Mouse (Mus musculus): ENCODE measurements around the gene Hoxb7.

GRCm38 (mm10) chr11:96281396-96281795 is 5.0 kb upstream of the Hoxb7 start:
- no peak for TF ChIP-seq CTCF (IDR thresholded peaks at IDR 0.05; ENCODE audit: insufficient read depth, low read depth, low read length)
- no peak for TF ChIP-seq POLR2A (IDR thresholded peaks at IDR 0.05; ENCODE audit: insufficient read depth, low read depth, low read length)

Measured in olfactory bulb, adult 2 months (tissue).